Mouse (Mus musculus) stomach, embryonic 16.5 days (tissue): Measurements from ENCODE around the gene Atg4c. TPM values are rescaled to one million over a fixed set of nuclear protein-coding genes. Genes with fewer than 3 reads are reported as not detected.

Experiments used
- ATAC-seq: fragments of 200-750 bp; cut with Nextera tagmentation; 2 replicates; pipeline ENCODE4 v1.8.0; 2017; ENCODE audit warnings: moderate number of reproducible peaks, moderate TSS enrichment; ENCODE audit not compliant: insufficient read depth, low FRiP score
- H3K27ac ChIP-seq: fragments of 300-500 bp; sonication (generic); 2 replicates; pipeline ENCODE4 v1.5.1; 2014; ENCODE audit warnings: low read length
- H3K27me3 ChIP-seq: fragments of 300-500 bp; sonication (generic); 2 replicates; pipeline ENCODE4 v1.6.1; 2014; ENCODE audit warnings: low read length, control low read depth, mixed read lengths; ENCODE audit not compliant: control insufficient read depth, insufficient read depth
- H3K36me3 ChIP-seq: fragments of 300-500 bp; sonication (generic); 2 replicates; pipeline ENCODE4 v1.6.1; 2014; ENCODE audit warnings: low read length; ENCODE audit not compliant: control insufficient read depth, insufficient read depth
- H3K4me1 ChIP-seq: fragments of 300-500 bp; sonication (generic); 2 replicates; pipeline ENCODE4 v1.6.1; 2014; ENCODE audit warnings: low read length, control low read depth, mixed read lengths; ENCODE audit not compliant: control insufficient read depth, insufficient read depth
- H3K4me2 ChIP-seq: fragments of 300-500 bp; sonication (generic); 2 replicates; pipeline ENCODE4 v1.6.1; 2014; ENCODE audit warnings: low read depth, low read length, mixed read lengths
- H3K4me3 ChIP-seq: fragments of 300-500 bp; sonication (generic); replicated peaks from 2 replicates; pipeline ENCODE4 v1.5.1; 2014; ENCODE audit warnings: mild to moderate bottlenecking, low read length
- H3K9ac ChIP-seq: fragments of 300-500 bp; sonication (generic); 2 replicates; pipeline ENCODE4 v1.6.1; 2014; ENCODE audit warnings: low read length
- H3K9me3 ChIP-seq: fragments of 300-500 bp; sonication (generic); replicated peaks from 2 replicates; pipeline ENCODE4 v1.6.1; 2016; ENCODE audit warnings: low read length, control low read depth; ENCODE audit not compliant: control insufficient read depth
- WGBS: fragments of 180-500 bp; shearing (Covaris S2); extraction: QIAGEN DNeasy Blood & Tissue Kit; methylation state at CpG from one replicate; pipeline ENCODE4 v1.1.7; 2014; 5-methylcytosine and 5-hydroxymethylcytosine counted together
- polyA plus RNA-seq: library from polyadenylated mRNA; unstranded; fragments of >200 nt; fragmentation: Nextera tagmentation; extraction: Ambion mirVana; gene quantifications from 2 replicates; pipeline ENCODE4 v1.2.1, GENCODE M21; 2015

The Atg4c gene
- polyA plus RNA-seq, 1 experiment from 2014 or later: 13.9 TPM

DNA sequence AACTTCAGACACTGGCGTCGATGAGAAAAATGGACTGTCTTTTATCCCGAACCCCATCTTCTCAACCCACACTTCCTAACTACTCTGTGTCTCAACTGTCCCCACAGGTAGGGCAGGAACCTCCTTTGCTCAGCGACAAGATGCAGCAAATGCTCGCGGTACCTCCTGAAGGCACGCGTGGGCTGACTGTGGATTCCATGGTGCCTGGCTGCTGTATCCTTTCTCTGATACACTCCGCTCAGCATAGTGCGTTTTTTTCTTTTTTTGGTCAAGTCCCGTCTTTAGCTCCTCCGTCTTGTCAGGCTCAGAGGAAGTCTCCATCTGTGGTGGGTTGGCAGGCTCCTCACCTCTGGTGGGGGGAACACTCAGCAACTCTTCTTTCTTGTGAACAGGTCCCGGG is 111.1 kb downstream of the Atg4c start:
- WGBS: 86% methylated on average over 13 of the region's 13 CpGs
- H3K4me3 ChIP-seq: no peak overlapping the region
- no peak overlapping the region for H3K9ac ChIP-seq
- no peak overlapping the region for H3K4me2 ChIP-seq
- H3K27me3 ChIP-seq: no peaks in the 10 kb centered on the region
- H3K36me3 ChIP-seq: no peaks in the 10 kb centered on the region
- no peak overlapping the region for H3K27ac ChIP-seq
- no peak for ATAC-seq
- H3K9me3 ChIP-seq: no peaks in the 10 kb centered on the region
- H3K4me1 ChIP-seq: no peaks in the 10 kb centered on the region

Other genes with a start within 250 kb of the Atg4c start
- 8.4 and 9.2 TPM in 2 replicates for gene Angptl3, start 163.0 kb upstream of the Atg4c start, polyA plus RNA-seq
- 51.3 and 52.1 TPM in 2 replicates for gene Dock7, start 73.0 kb upstream of the Atg4c start, polyA plus RNA-seq
- 0.22 TPM in 2 replicates for gene Gm12689, start 102.0 kb downstream of the Atg4c start, polyA plus RNA-seq